Mouse (Mus musculus) midbrain, embryonic 13.5 days (tissue): ENCODE results near the gene Cog6. TPM values are rescaled to one million over a fixed set of nuclear protein-coding genes. Genes with fewer than 3 reads are reported as not detected.

ENCODE experiments used
- polyA plus RNA-seq: library from polyadenylated mRNA; unstranded; fragments of >200 nt; fragmentation: Nextera tagmentation; extraction: Ambion mirVana; gene quantifications from 2 replicates; pipeline ENCODE4 v1.2.1, GENCODE M21; 2015

The Cog6 gene
- polyA plus RNA-seq, 1 experiment from 2014 or later, result 59.9 TPM

Other genes starting within 250 kb of the Cog6 start
- gene Lhfp, start 24.3 kb upstream of the Cog6 start, polyA plus RNA-seq, result 47.3 and 48.8 TPM in 2 replicates